Mouse (Mus musculus) forebrain, embryonic 10.5 days (tissue): Measurements from ENCODE around the gene Ptpn21. TPM values are rescaled to one million over a fixed set of nuclear protein-coding genes. Genes with fewer than 3 reads are reported as not detected.

Experiments
- DNase-seq: peaks from one replicate; pipeline ENCODE4 v3.0.0-alpha.2; 2017; ENCODE audit warnings: low spot score; ENCODE audit errors: extremely low spot score
- H3K27ac ChIP-seq: fragments of 300-500 bp; sonication (generic); 2 replicates; pipeline ENCODE4 v1.5.1; 2016; ENCODE audit warnings: mild to moderate bottlenecking
- H3K27me3 ChIP-seq: fragments of 300-500 bp; sonication (generic); 2 replicates; pipeline ENCODE4 v1.6.1; 2016; ENCODE audit warnings: mild to moderate bottlenecking; ENCODE audit not compliant: poor library complexity, severe bottlenecking
- H3K36me3 ChIP-seq: fragments of 300-500 bp; sonication (generic); replicated peaks from 2 replicates; pipeline ENCODE4 v1.6.1; 2016; ENCODE audit warnings: mild to moderate bottlenecking, moderate library complexity
- H3K4me1 ChIP-seq: fragments of 300-500 bp; sonication (generic); 2 replicates; pipeline ENCODE4 v1.6.1; 2016
- H3K4me3 ChIP-seq: fragments of 300-500 bp; sonication (generic); 2 replicates; pipeline ENCODE4 v1.5.1; 2016; ENCODE audit warnings: mild to moderate bottlenecking, moderate library complexity
- H3K9me3 ChIP-seq: fragments of 300-500 bp; sonication (generic); 2 replicates; pipeline ENCODE4 v1.6.1; 2016; ENCODE audit warnings: mild to moderate bottlenecking, moderate library complexity
- WGBS: fragments of 180-500 bp; shearing (Covaris S2); methylation state at CpG from one replicate; pipeline ENCODE4 v1.1.7; 2016; 5-methylcytosine and 5-hydroxymethylcytosine counted together
- polyA plus RNA-seq: library from polyadenylated mRNA; unstranded; fragments of >200 nt; fragmentation: Nextera tagmentation; extraction: Ambion mirVana; gene quantifications from 2 replicates; pipeline ENCODE4 v1.2.1, GENCODE M21; 2016

Gene Ptpn21
- polyA plus RNA-seq, 1 experiment from 2014 or later: 7.4 TPM

- Histone ChIP-seq H3K4me1 (peaks cover 45% of the 10 kb centered on the region), H3K27ac (peak overlapping the region; percentile 96), H3K27me3 (peaks cover 30% of the 10 kb centered on the region), H3K9me3 (no peaks in the 10 kb centered on the region), H3K36me3 (0 out of 2 replicates have a peak, but pooled peaks cover 5% of the 10 kb centered on the region), H3K4me3 (peak overlapping the region; percentile 90)
- DNase-seq: peak; percentile 38
- WGBS: 11% methylated on average over 7 of the region's 7 CpGs
Observed at GRCm38 (mm10) chr12:98737801-98738350, 671 bp upstream of the Ptpn21 start.

GRCm38 (mm10) chr12:98734880-98735801, 2.1 kb downstream of the Ptpn21 start:
- peaks cover 45% of the 10 kb centered on the region for H3K4me1 ChIP-seq
- no peaks in the 10 kb centered on the region for H3K9me3 ChIP-seq
- no peak for DNase-seq
- peak overlapping the region; percentile 82 for H3K27ac ChIP-seq
- 10% methylated on average over 22 of the region's 22 CpGs for WGBS
- peaks cover 27% of the 10 kb centered on the region for H3K36me3 ChIP-seq
- peaks cover 30% of the 10 kb centered on the region for H3K27me3 ChIP-seq
- H3K4me3 ChIP-seq: peak overlapping the region; percentile 62

- peaks cover 45% of the 10 kb centered on the region for H3K4me1 ChIP-seq
- no peaks in the 10 kb centered on the region for H3K9me3 ChIP-seq
- peak; percentile 86 for DNase-seq
- WGBS: 1% methylated on average over 30 of the region's 30 CpGs
- H3K4me3 ChIP-seq: peak overlapping the region; percentile 62
- peak overlapping the region; percentile 82 for H3K27ac ChIP-seq
- peaks cover 27% of the 10 kb centered on the region for H3K36me3 ChIP-seq
- peaks cover 29% of the 10 kb centered on the region for H3K27me3 ChIP-seq
Observed at GRCm38 (mm10) chr12:98734246-98734879, 2.8 kb downstream of the Ptpn21 start.

GRCm38 (mm10) chr12:98733776-98734175, 3.4 kb downstream of the Ptpn21 start:
- Histone ChIP-seq H3K36me3 (peaks cover 32% of the 10 kb centered on the region), H3K9me3 (no peaks in the 10 kb centered on the region), H3K4me1 (peaks cover 45% of the 10 kb centered on the region), H3K4me3 (peak overlapping the region; percentile 62), H3K27me3 (peaks cover 23% of the 10 kb centered on the region), H3K27ac (peak overlapping the region; percentile 40; the same call in 1 of the 2 replicates)
- DNase-seq: no peak
- WGBS: 14% methylated on average over 12 of the region's 12 CpGs

GRCm38 (mm10) chr12:98733165-98733564, 4.0 kb downstream of the Ptpn21 start:
- Histone ChIP-seq H3K27me3 (peaks cover 17% of the 10 kb centered on the region), H3K4me1 (peaks cover 42% of the 10 kb centered on the region), H3K36me3 (peaks cover 38% of the 10 kb centered on the region), H3K27ac (no peak overlapping the region; the same call in 1 of the 2 replicates), H3K9me3 (no peaks in the 10 kb centered on the region), H3K4me3 (peak overlapping the region; percentile 62)
- DNase-seq: no peak
- 68% methylated on average over 3 of the region's 3 CpGs for WGBS

GRCm38 (mm10) chr12:98730682-98731081, 6.5 kb downstream of the Ptpn21 start:
- Histone ChIP-seq H3K27ac (no peak overlapping the region), H3K9me3 (no peaks in the 10 kb centered on the region), H3K27me3 (peaks cover 3% of the 10 kb centered on the region; the same call in 1 of the 2 replicates), H3K4me1 (peaks cover 24% of the 10 kb centered on the region), H3K4me3 (no peak overlapping the region), H3K36me3 (peaks cover 49% of the 10 kb centered on the region)
- no peak for DNase-seq
- 91% methylated on average over 11 of the region's 11 CpGs for WGBS

GRCm38 (mm10) chr12:98727186-98727585, 10.0 kb downstream of the Ptpn21 start:
- WGBS: 82% methylated on average over 7 of the region's 7 CpGs
- no peak for DNase-seq
- H3K36me3 ChIP-seq: peaks cover 53% of the 10 kb centered on the region

GRCm38 (mm10) chr12:98726078-98726477, 11.1 kb downstream of the Ptpn21 start:
- H3K9me3 ChIP-seq: peaks cover 3% of the 10 kb centered on the region; the same call in 1 of the 2 replicates
- no peak overlapping the region for H3K27ac ChIP-seq
- DNase-seq: no peak
- 85% methylated on average over 7 of the region's 7 CpGs for WGBS
- no peak overlapping the region for H3K4me3 ChIP-seq
- no peaks in the 10 kb centered on the region for H3K27me3 ChIP-seq
- H3K4me1 ChIP-seq: no peaks in the 10 kb centered on the region
- peaks cover 43% of the 10 kb centered on the region for H3K36me3 ChIP-seq

More at GRCm38 (mm10) chr12:98727186-98727585, 10.0 kb downstream of the Ptpn21 start:
- Histone ChIP-seq H3K4me3 (no peak overlapping the region), H3K27ac (no peak overlapping the region), H3K27me3 (no peaks in the 10 kb centered on the region), H3K9me3 (peaks cover 3% of the 10 kb centered on the region; the same call in 1 of the 2 replicates), H3K4me1 (no peaks in the 10 kb centered on the region)

GRCm38 (mm10) chr12:98724976-98725375, 12.2 kb downstream of the Ptpn21 start:
- Histone ChIP-seq H3K27me3 (no peaks in the 10 kb centered on the region), H3K4me3 (no peak overlapping the region), H3K27ac (no peak overlapping the region), H3K4me1 (no peaks in the 10 kb centered on the region), H3K9me3 (peaks cover 3% of the 10 kb centered on the region; the same call in 1 of the 2 replicates), H3K36me3 (peaks cover 36% of the 10 kb centered on the region)
- no peak for DNase-seq
- 79% methylated on average over 5 of the region's 5 CpGs for WGBS

- Histone ChIP-seq H3K9me3 (peaks cover 3% of the 10 kb centered on the region; the same call in 1 of the 2 replicates), H3K4me1 (no peaks in the 10 kb centered on the region), H3K27ac (no peak overlapping the region), H3K27me3 (no peaks in the 10 kb centered on the region), H3K4me3 (no peak overlapping the region), H3K36me3 (peaks cover 36% of the 10 kb centered on the region)
- DNase-seq: no peak
- WGBS: 95% methylated on average over 7 of the region's 7 CpGs
Observed at GRCm38 (mm10) chr12:98724224-98724623, 13.0 kb downstream of the Ptpn21 start.

GRCm38 (mm10) chr12:98721030-98721429, 16.2 kb downstream of the Ptpn21 start:
- H3K27ac ChIP-seq: no peak overlapping the region
- H3K36me3 ChIP-seq: peaks cover 18% of the 10 kb centered on the region
- H3K4me3 ChIP-seq: no peak overlapping the region
- WGBS: 89% methylated on average over 3 of the region's 3 CpGs
- peaks cover 2% of the 10 kb centered on the region for H3K4me1 ChIP-seq
- no peak for DNase-seq
- no peaks in the 10 kb centered on the region for H3K27me3 ChIP-seq
- peaks cover 3% of the 10 kb centered on the region; the same call in 1 of the 2 replicates for H3K9me3 ChIP-seq

- peaks cover 3% of the 10 kb centered on the region; the same call in 1 of the 2 replicates for H3K9me3 ChIP-seq
- H3K4me1 ChIP-seq: peaks cover 6% of the 10 kb centered on the region
- WGBS: 84% methylated on average over 3 of the region's 3 CpGs
- peaks cover 15% of the 10 kb centered on the region for H3K36me3 ChIP-seq
- DNase-seq: no peak
- no peak overlapping the region for H3K27ac ChIP-seq
- no peak overlapping the region for H3K4me3 ChIP-seq
- no peaks in the 10 kb centered on the region for H3K27me3 ChIP-seq
Observed at GRCm38 (mm10) chr12:98720628-98721027, 16.6 kb downstream of the Ptpn21 start.
